Comparison of ENCODE assay signal across 20 mouse cellular contexts in genomic region chr10:31303446-31303845, GRCm38 (mm10). TPM values are rescaled to one million over a fixed set of nuclear protein-coding genes. Genes with fewer than 3 reads are reported as not detected.
DNase-seq lines count a peak whose midpoint lies in the region; TF ChIP-seq lines count a peak whose summit lies in the region.
"Had no signal": no experiment of that assay in that cellular context is flagged by ENCODE, and none has a peak within 500 bp of the region (broad histone marks: within the 10 kb centered on the region; RNA-seq: fewer than 3 reads in every experiment).

No protein-coding gene starts in this region.

- no peaks in the 10 kb centered on the region for H3K27me3 ChIP-seq in E14TG2a.4 (ENCODE audit: insufficient read depth, low read length)
- H3K27me3 ChIP-seq: embryonic facial prominence, embryonic 13.5 days; embryonic facial prominence, embryonic 15.5 days; forebrain, embryonic 12.5 days had no signal

- peak; percentile 76 for DNase-seq in R1 (ENCODE audit: low read depth, low spot score)
- no peak for DNase-seq in cerebellum, postnatal 25 days
- no peak for DNase-seq in kidney, postnatal 36 days
- no peak for DNase-seq in adrenal gland, adult 2 months
- DNase-seq: adrenal gland, adult 8-10 months; adrenal gland, postnatal 14 days; adrenal gland, postnatal 36 days; cerebellum, adult 11-12 months; cerebellum, adult 2 months; cerebellum, adult 9-10 months; cerebellum, postnatal 10 days; cerebellum, postnatal 36 days; embryo, embryonic 11 days had no signal

- no peaks in the 10 kb centered on the region for H3K9me3 ChIP-seq in E14TG2a.4 (ENCODE audit: low read length)
- H3K9me3 ChIP-seq: embryonic facial prominence, embryonic 13.5 days; embryonic facial prominence, embryonic 15.5 days; forebrain, embryonic 10.5 days; forebrain, embryonic 12.5 days; G1E had no signal

- peak overlapping the region; percentile 29; the same call in 1 of the 2 replicates for H3K4me3 ChIP-seq in E14TG2a.4 (replicated peaks; ENCODE audit: low read length)
- H3K4me3 ChIP-seq: embryonic facial prominence, embryonic 13.5 days; embryonic facial prominence, embryonic 15.5 days; erythroblast, embryonic 14.5 days; forebrain, embryonic 10.5 days; forebrain, embryonic 12.5 days had no signal

- H3K4me1 ChIP-seq in E14TG2a.4 (replicated peaks; ENCODE audit: low read depth, low read length), result peaks cover 15% of the 10 kb centered on the region
- H3K4me1 ChIP-seq: embryonic facial prominence, embryonic 15.5 days; forebrain, embryonic 12.5 days had no signal

- no peak for TF ChIP-seq CTCF in E14TG2a.4 (conservative IDR thresholded peaks at IDR 0.05; ENCODE audit: low read length)

- H3K36me3 ChIP-seq in E14TG2a.4 (ENCODE audit: insufficient read depth, low read length), result no peaks in the 10 kb centered on the region
- H3K36me3 ChIP-seq: embryonic facial prominence, embryonic 13.5 days; embryonic facial prominence, embryonic 15.5 days; forebrain, embryonic 10.5 days; forebrain, embryonic 12.5 days; G1E had no signal

RNA-seq across cellular contexts. Expression of gene Hddc2, which starts 9.7 kb away (rescaled TPM):
- total RNA-seq in adrenal gland, adult 2 months (2021), result 10 to 100 TPM; 32.9 to 37.3 TPM
- 3.6 and 3.7 TPM in 2 replicates for polyA plus RNA-seq in adrenal gland, adult 2 months (2012; rRNA removed)
- polyA plus RNA-seq: erythroblast, embryonic 14.5 days had no signal
